Comparison of ENCODE assay signal across 12 mouse cellular contexts in the genomic region with DNA sequence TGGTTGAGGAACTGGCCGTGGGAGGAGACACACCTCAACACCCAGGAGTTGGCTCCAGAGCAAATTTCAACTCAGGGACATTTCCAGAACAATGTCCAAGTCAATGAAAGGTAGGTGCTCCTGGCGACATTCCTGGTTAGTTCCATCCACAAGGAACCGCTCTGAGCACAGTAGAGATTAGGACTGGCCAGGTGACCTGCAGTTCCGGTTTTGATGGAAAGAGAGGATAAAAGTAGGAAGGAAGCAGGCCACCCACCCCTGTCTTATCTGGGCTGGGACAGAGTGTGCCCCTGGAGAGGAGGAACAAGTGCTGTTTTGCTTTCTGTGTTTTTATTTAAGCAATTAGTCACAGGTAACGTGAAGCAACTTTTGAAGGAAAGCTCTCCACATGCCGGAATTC. TPM values are rescaled to one million over a fixed set of nuclear protein-coding genes. Genes with fewer than 3 reads are reported as not detected.
DNase-seq lines count a peak whose midpoint lies in the region; ATAC-seq and TF ChIP-seq lines count a peak whose summit lies in the region.
"Had no signal": no experiment of that assay in that cellular context is flagged by ENCODE, and none has a peak within 500 bp of the region (broad histone marks: within the 10 kb centered on the region; RNA-seq: fewer than 3 reads in every experiment).

No protein-coding gene starts in this region.

- no peak for TF ChIP-seq CTCF in cerebellum, adult 2 months (IDR thresholded peaks at IDR 0.05; ENCODE audit: borderline replicate concordance, insufficient read depth, low read depth, low read length)

- TF ChIP-seq POLR2A in cerebellum, adult 2 months (IDR thresholded peaks at IDR 0.05; ENCODE audit: borderline replicate concordance, insufficient read depth, low read length) = no peak

- 51% methylated on average over 6 of the region's 6 CpGs for WGBS in heart, embryonic 15.5 days
- 36% methylated on average over 6 of the region's 6 CpGs for WGBS in embryonic facial prominence, embryonic 15.5 days
- WGBS in cerebellum, adult 2 months = 78% methylated on average over 6 of the region's 6 CpGs

- 0 out of 2 replicates have a peak, but pooled peaks cover 2% of the 10 kb centered on the region for H3K27me3 ChIP-seq in heart, embryonic 15.5 days
- H3K27me3 ChIP-seq in embryonic facial prominence, embryonic 15.5 days = no peaks in the 10 kb centered on the region
- H3K27me3 ChIP-seq in cerebellum, adult 2 months (ENCODE audit: control insufficient read depth, insufficient read depth, low read length) = no peaks in the 10 kb centered on the region

- H3K27ac ChIP-seq in heart, embryonic 15.5 days = 0 out of 2 replicates have a peak overlapping the region, but pooled peaks have one; percentile 36
- peak overlapping the region; percentile 78 for H3K27ac ChIP-seq in embryonic facial prominence, embryonic 15.5 days (replicated peaks)
- no peak overlapping the region for H3K27ac ChIP-seq in cerebellum, adult 2 months (ENCODE audit: insufficient read depth, low read length)

- no peak overlapping the region for H3K9ac ChIP-seq in heart, embryonic 15.5 days
- no peak overlapping the region for H3K9ac ChIP-seq in embryonic facial prominence, embryonic 15.5 days

- DNase-seq in heart, adult 8-10 months (ENCODE audit: low spot score) = no peak
- DNase-seq in kidney, postnatal 36 days = peak; percentile 48 to 56
- DNase-seq in lung, postnatal 4 days = peak; percentile 55 to 79
- DNase-seq in cerebellum, adult 2 months = no peak
- no peak for DNase-seq in natural killer cell, adult 2 months (ENCODE audit: low spot score in 2 of 2)
- no peak for DNase-seq in cerebellum, adult 9-10 months
- DNase-seq: cerebellum, adult 11-12 months had no signal

- H3K9me3 ChIP-seq in heart, embryonic 15.5 days (replicated peaks) = no peaks in the 10 kb centered on the region
- no peaks in the 10 kb centered on the region for H3K9me3 ChIP-seq in embryonic facial prominence, embryonic 15.5 days (replicated peaks)

- H3K36me3 ChIP-seq in heart, embryonic 15.5 days = no peaks in the 10 kb centered on the region
- no peaks in the 10 kb centered on the region for H3K36me3 ChIP-seq in embryonic facial prominence, embryonic 15.5 days

- H3K4me1 ChIP-seq in heart, embryonic 15.5 days (replicated peaks) = peaks cover 23% of the 10 kb centered on the region
- peaks cover 38% of the 10 kb centered on the region for H3K4me1 ChIP-seq in embryonic facial prominence, embryonic 15.5 days
- H3K4me1 ChIP-seq in cerebellum, adult 2 months (ENCODE audit: control insufficient read depth, insufficient read depth, low read length) = no peaks in the 10 kb centered on the region

- no peak overlapping the region for H3K4me3 ChIP-seq in heart, embryonic 15.5 days
- no peak overlapping the region for H3K4me3 ChIP-seq in embryonic facial prominence, embryonic 15.5 days (replicated peaks)
- H3K4me3 ChIP-seq in cerebellum, adult 2 months (replicated peaks; ENCODE audit: insufficient read depth, low read depth, low read length) = no peak overlapping the region
- H3K4me3 ChIP-seq: erythroblast, embryonic 14.5 days had no signal

- no peak for ATAC-seq in heart, embryonic 15.5 days (replicated peaks; ENCODE audit: insufficient number of reproducible peaks, insufficient read depth, low FRiP score, low read depth)
- no peak for ATAC-seq in embryonic facial prominence, embryonic 15.5 days (ENCODE audit: insufficient number of reproducible peaks, low FRiP score, low TSS enrichment, low read depth)
- ATAC-seq: midbrain, embryonic 16.5 days had no signal

- H3K4me2 ChIP-seq in heart, embryonic 15.5 days = no peak overlapping the region
- H3K4me2 ChIP-seq in embryonic facial prominence, embryonic 15.5 days (replicated peaks) = no peak overlapping the region
- H3K4me2 ChIP-seq: liver, embryonic 11.5 days had no signal

RNA-seq across cellular contexts. Expression of gene Errfi1, which starts 28.8 kb away (rescaled TPM):
- polyA plus RNA-seq in heart, embryonic 15.5 days (2015; fragmentation: Nextera tagmentation; extraction: Ambion mirVana) = 10.7 and 15.3 TPM in 2 replicates
- total RNA-seq in heart, adult 8-10 months (2022) = 10 to 100 TPM in 2 of 4 experiments, 1 to 10 TPM in 2; 8.5 to 23.4 (median 11.4) TPM
- polyA plus RNA-seq in embryonic facial prominence, embryonic 15.5 days (2015; fragmentation: Nextera tagmentation; extraction: Ambion mirVana) = 32.1 and 32.8 TPM in 2 replicates
- 30.0 and 32.4 TPM in 2 replicates for polyA plus RNA-seq in cerebellum, adult 2 months (2012; rRNA removed)
- polyA plus RNA-seq: erythroblast, embryonic 14.5 days had no signal

Comparison
In these comparisons a context has a peak if more than half of its experiments do, and no peak if none do; other contexts are left out.
1. DNase-seq: peak in kidney, postnatal 36 days (2 of 2) and lung, postnatal 4 days (2 of 2); none in heart, adult 8-10 months (single experiment), cerebellum, adult 2 months (0 of 2), natural killer cell, adult 2 months (0 of 2) and cerebellum, adult 9-10 months (single experiment).